Mouse (Mus musculus) testis, postnatal 14 days (tissue): ENCODE results near the gene Ssbp3.

Experiments used
- DNase-seq: peaks from one replicate; pipeline ENCODE4 v3.0.0; 2021; ENCODE audit warnings: low spot score

The Ssbp3 gene

GRCm38 (mm10) chr4:106907701-106908425 lies 2.6 kb upstream of the Ssbp3 start:
- DNase-seq = peak; percentile 53

- DNase-seq = peak; percentile 60
Observed at GRCm38 (mm10) chr4:106908426-106908809, 2.1 kb upstream of the Ssbp3 start.

GRCm38 (mm10) chr4:106908950-106909751 lies 1.4 kb upstream of the Ssbp3 start:
- DNase-seq = peak; percentile 71

GRCm38 (mm10) chr4:106909797-106910196 lies 704 bp upstream of the Ssbp3 start:
- no peak for DNase-seq

GRCm38 (mm10) chr4:106911246-106911801 lies 823 bp downstream of the Ssbp3 start:
- DNase-seq = peak; percentile 92

GRCm38 (mm10) chr4:106911951-106912688 lies 1.6 kb downstream of the Ssbp3 start:
- peak; percentile 44 for DNase-seq

GRCm38 (mm10) chr4:106912689-106913041 lies 2.2 kb downstream of the Ssbp3 start:
- no peak for DNase-seq

GRCm38 (mm10) chr4:106913411-106914049 lies 3.0 kb downstream of the Ssbp3 start:
- DNase-seq = no peak

GRCm38 (mm10) chr4:106915265-106915664 lies 4.8 kb downstream of the Ssbp3 start:
- DNase-seq = no peak

- no peak for DNase-seq
Observed at GRCm38 (mm10) chr4:106918263-106918662, 7.8 kb downstream of the Ssbp3 start.

GRCm38 (mm10) chr4:106920119-106920518 lies 9.6 kb downstream of the Ssbp3 start:
- no peak for DNase-seq

GRCm38 (mm10) chr4:106921375-106922336 lies 11.2 kb downstream of the Ssbp3 start:
- DNase-seq = no peak

- no peak for DNase-seq
Observed at GRCm38 (mm10) chr4:106922919-106923318, 12.4 kb downstream of the Ssbp3 start.

- DNase-seq = no peak
Observed at GRCm38 (mm10) chr4:106924175-106924574, 13.7 kb downstream of the Ssbp3 start.

GRCm38 (mm10) chr4:106924888-106925287 lies 14.4 kb downstream of the Ssbp3 start:
- DNase-seq = no peak

GRCm38 (mm10) chr4:106926401-106926800 lies 15.9 kb downstream of the Ssbp3 start:
- DNase-seq = no peak

- no peak for DNase-seq
Observed at GRCm38 (mm10) chr4:106927034-106927433, 16.5 kb downstream of the Ssbp3 start.

GRCm38 (mm10) chr4:106928961-106929360 lies 18.5 kb downstream of the Ssbp3 start:
- DNase-seq = no peak

- no peak for DNase-seq
Observed at GRCm38 (mm10) chr4:106932583-106932982, 22.1 kb downstream of the Ssbp3 start.

- no peak for DNase-seq
Observed at GRCm38 (mm10) chr4:106933813-106934482, 23.4 kb downstream of the Ssbp3 start.
